Mouse (Mus musculus) brain, adult 10 weeks (tissue): Measurements from ENCODE around the gene Cant1. TPM values are rescaled to one million over a fixed set of nuclear protein-coding genes. Genes with fewer than 3 reads are reported as not detected.

Experiments used
- polyA plus RNA-seq: library from polyadenylated mRNA; stranded (reverse); fragments of 350-450 nt; fragmentation: Illumina TruSeq; extraction: RNeasy Lipid Tissue Mini Kit (QIAGEN cat#74804); gene quantifications from one replicate; pipeline ENCODE4 v1.2.3, GENCODE M21; 2015; ENCODE audit warnings: low read depth, low replicate concordance

Cant1 gene
- polyA plus RNA-seq = 35.2 TPM

GRCm38 (mm10) chr11:118418834-118419504, at the start of gene Cant1:
Gene Cant1, minus strand, starts transcription at chr11:118419086.

GRCm38 (mm10) chr11:118427986-118428385, 9.1 kb upstream of the Cant1 start, which contains the start of gene C1qtnf1:
Gene C1qtnf1, plus strand, starts transcription at chr11:118428203.

GRCm38 (mm10) chr11:118401760-118402280, 17.1 kb downstream of the Cant1 start, which contains the start of gene Lgals3bp:
Gene Lgals3bp, minus strand, starts transcription at chr11:118402092.

Other genes with a start within 250 kb of the Cant1 start
- 67.5 TPM for gene Cyth1, start 170.5 kb downstream of the Cant1 start, polyA plus RNA-seq
- 16.7 TPM for gene Usp36, start 128.8 kb downstream of the Cant1 start, polyA plus RNA-seq
- not detected for gene Cep295nl, start 76.6 kb downstream of the Cant1 start, polyA plus RNA-seq
- gene Timp2, start 63.3 kb downstream of the Cant1 start, polyA plus RNA-seq = 182 TPM
- gene Lgals3bp, start 17.0 kb downstream of the Cant1 start, polyA plus RNA-seq = 19.4 TPM
- 3.7 TPM for gene C1qtnf1, start 9.1 kb upstream of the Cant1 start, polyA plus RNA-seq
- 8.7 TPM for gene Engase, start 57.7 kb upstream of the Cant1 start, polyA plus RNA-seq